Mouse (Mus musculus) spleen, adult 2 months (tissue): ENCODE results near the gene Gpr19. TPM values are rescaled to one million over a fixed set of nuclear protein-coding genes. Genes with fewer than 3 reads are reported as not detected.

ENCODE experiments used
- DNase-seq, 2 experiments: peaks; one replicate each; pipeline versions ENCODE4 v3.0.0 to v3.0.0-alpha.2; 2012 to 2021; ENCODE audit warnings: low spot score in 2 of 2, low read depth in 1 of 2
- H3K27ac ChIP-seq: fragments of 200-500 bp; 2 replicates; pipeline ENCODE4 v1.5.1; 2012; ENCODE audit warnings: low read length, inconsistent platforms; ENCODE audit not compliant: insufficient read depth
- H3K27me3 ChIP-seq: fragments of 200-500 bp; 2 replicates; pipeline ENCODE4 v1.6.1; 2012; ENCODE audit warnings: mild to moderate bottlenecking, moderate library complexity, low read length, inconsistent platforms; ENCODE audit not compliant: control insufficient read depth, insufficient read depth
- H3K36me3 ChIP-seq: fragments of 200-500 bp; 2 replicates; pipeline ENCODE4 v1.6.1; 2012; ENCODE audit warnings: mild to moderate bottlenecking, low read length, inconsistent platforms; ENCODE audit not compliant: control insufficient read depth, insufficient read depth
- H3K4me1 ChIP-seq: fragments of 200-500 bp; 2 replicates; pipeline ENCODE4 v1.6.1; 2011; ENCODE audit warnings: inconsistent platforms; ENCODE audit not compliant: control insufficient read depth, insufficient read depth, insufficient read length
- H3K4me3 ChIP-seq: fragments of 200-500 bp; 2 replicates; pipeline ENCODE4 v1.5.1; 2011; ENCODE audit warnings: mild to moderate bottlenecking, inconsistent platforms; ENCODE audit not compliant: insufficient read depth, insufficient read length; ENCODE audit errors: extremely low read depth
- CTCF ChIP-seq: fragments of 200-500 bp; IDR thresholded peaks from 2 replicates; pipeline ENCODE4 v1.5.1; 2011; ENCODE audit warnings: mild to moderate bottlenecking, inconsistent platforms; ENCODE audit not compliant: insufficient read depth, insufficient read length, insufficient replicate concordance; ENCODE audit errors: extremely low read depth
- POLR2A ChIP-seq: fragments of 200-500 bp; IDR thresholded peaks from 2 replicates; pipeline ENCODE4 v1.6.1; 2011; ENCODE audit warnings: low read depth, low read length, inconsistent platforms
- WGBS: fragments of 180-500 bp; shearing (Covaris S2); methylation state at CpG from one replicate; pipeline ENCODE4 v1.1.7; 2018; 5-methylcytosine and 5-hydroxymethylcytosine counted together
- polyA plus RNA-seq: library from polyadenylated mRNA; depleted of rRNA; stranded (reverse); fragments of >200 nt; gene quantifications from 2 replicates; pipeline ENCODE4 v1.2.3, GENCODE M21; 2012

Gene Gpr19
- polyA plus RNA-seq, 1 experiment, result 6.4 TPM

DNA sequence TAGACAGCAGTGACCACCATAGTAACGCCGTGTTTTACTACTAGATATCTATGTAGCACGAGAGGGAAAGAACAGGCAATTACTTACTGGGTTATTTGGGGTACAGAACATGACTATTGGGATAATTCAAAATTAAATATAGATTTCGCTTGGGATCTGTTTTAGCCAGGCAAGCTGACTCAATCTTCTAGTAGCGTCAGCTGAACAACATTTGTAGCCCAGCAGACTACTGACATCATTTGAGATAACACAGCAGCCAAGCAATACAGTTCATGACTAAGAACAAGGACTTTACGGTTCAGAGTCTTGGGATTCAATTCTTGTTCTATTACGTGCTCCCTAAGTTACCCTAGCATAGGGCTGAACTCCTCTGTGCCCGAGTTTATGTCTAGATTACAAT lies 11.9 kb downstream of the Gpr19 start:
- DNase-seq, result no peak
- no peaks in the 10 kb centered on the region; the same call in 1 of the 2 replicates for H3K36me3 ChIP-seq
- TF ChIP-seq POLR2A (no peak), CTCF (no peak)
- no peaks in the 10 kb centered on the region for H3K4me1 ChIP-seq
- H3K27ac ChIP-seq, result no peak overlapping the region
- no peaks in the 10 kb centered on the region for H3K27me3 ChIP-seq
- H3K4me3 ChIP-seq, result no peak overlapping the region
- 94% methylated on average over 8 of the region's 8 CpGs for WGBS

DNA sequence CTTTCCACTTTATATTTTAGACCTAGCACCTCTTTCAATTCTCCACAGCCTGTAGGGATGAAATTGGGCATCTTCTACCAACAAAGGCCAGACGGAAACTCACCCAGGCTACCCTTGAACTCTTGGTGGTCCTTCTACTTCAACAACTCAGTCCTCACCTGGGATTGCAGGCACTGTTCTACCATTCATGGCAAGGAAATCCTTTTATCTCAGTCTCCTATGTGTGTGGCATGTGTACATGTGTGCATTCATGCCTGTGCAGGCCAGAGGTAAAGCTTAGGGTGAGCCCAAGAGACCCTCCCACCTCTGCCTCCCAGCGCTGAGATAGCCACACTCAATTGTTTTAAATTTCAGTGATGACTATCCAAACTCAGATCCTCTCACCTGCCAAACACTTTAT lies 12.9 kb downstream of the Gpr19 start:
- no peak for DNase-seq
- Histone ChIP-seq H3K27me3 (no peaks in the 10 kb centered on the region), H3K4me1 (no peaks in the 10 kb centered on the region), H3K27ac (no peak overlapping the region), H3K36me3 (no peaks in the 10 kb centered on the region; the same call in 1 of the 2 replicates), H3K4me3 (no peak overlapping the region)
- TF ChIP-seq POLR2A, result no peak
- TF ChIP-seq CTCF, result no peak
- WGBS, result 96% methylated on average over 2 of the region's 2 CpGs

DNA sequence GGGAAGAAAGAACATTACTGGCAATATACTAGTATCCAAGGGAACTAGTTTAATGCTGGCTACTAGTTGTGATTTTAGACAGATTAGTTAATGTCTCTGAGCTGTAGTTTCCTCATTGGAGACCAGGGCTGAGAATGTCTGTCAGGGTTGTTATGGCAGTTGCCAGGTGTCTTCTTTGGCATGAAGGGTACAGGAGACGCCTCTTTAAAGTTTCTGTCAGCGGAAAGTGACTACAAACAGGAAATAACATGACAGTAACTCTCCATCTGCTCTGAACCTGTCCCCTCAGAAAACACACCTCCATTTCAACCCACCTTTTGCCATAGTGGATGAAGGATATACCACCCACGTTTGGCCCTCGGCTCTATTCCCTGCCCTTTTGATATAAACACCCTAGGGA lies 14.7 kb downstream of the Gpr19 start:
- no peak for DNase-seq
- Histone ChIP-seq H3K4me3 (no peak overlapping the region), H3K27me3 (no peaks in the 10 kb centered on the region), H3K36me3 (no peaks in the 10 kb centered on the region; the same call in 1 of the 2 replicates), H3K4me1 (no peaks in the 10 kb centered on the region), H3K27ac (no peak overlapping the region)
- WGBS, result 74% methylated on average over 4 of the region's 4 CpGs
- TF ChIP-seq POLR2A (no peak), CTCF (no peak)

DNA sequence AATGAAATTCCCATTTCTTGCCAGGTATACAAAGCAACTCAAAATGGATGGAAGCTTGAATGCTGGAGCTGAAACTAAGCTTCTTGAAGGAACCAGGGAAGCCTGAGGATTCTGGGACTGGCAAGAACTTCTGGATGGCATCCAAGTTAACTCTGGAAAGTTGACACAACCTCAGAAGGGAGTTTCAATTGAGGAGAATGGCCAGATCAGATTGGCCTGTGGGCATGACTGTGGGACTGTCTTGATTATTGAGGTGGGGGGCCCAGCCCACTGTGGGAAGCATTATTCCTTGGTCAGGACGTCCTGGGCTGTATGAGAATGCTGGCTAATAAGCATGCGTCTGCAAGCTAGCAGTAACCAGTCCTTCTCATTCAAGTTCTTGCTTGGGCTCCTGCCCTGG lies 18.3 kb downstream of the Gpr19 start:
- no peak overlapping the region for H3K4me3 ChIP-seq
- 0 out of 2 replicates have a peak, but pooled peaks cover 2% of the 10 kb centered on the region for H3K36me3 ChIP-seq
- no peak overlapping the region for H3K27ac ChIP-seq
- WGBS, result 93% methylated on average over 2 of the region's 2 CpGs
- no peak for DNase-seq
- H3K27me3 ChIP-seq, result no peaks in the 10 kb centered on the region
- H3K4me1 ChIP-seq, result no peaks in the 10 kb centered on the region
- TF ChIP-seq CTCF, result no peak
- no peak for TF ChIP-seq POLR2A

DNA sequence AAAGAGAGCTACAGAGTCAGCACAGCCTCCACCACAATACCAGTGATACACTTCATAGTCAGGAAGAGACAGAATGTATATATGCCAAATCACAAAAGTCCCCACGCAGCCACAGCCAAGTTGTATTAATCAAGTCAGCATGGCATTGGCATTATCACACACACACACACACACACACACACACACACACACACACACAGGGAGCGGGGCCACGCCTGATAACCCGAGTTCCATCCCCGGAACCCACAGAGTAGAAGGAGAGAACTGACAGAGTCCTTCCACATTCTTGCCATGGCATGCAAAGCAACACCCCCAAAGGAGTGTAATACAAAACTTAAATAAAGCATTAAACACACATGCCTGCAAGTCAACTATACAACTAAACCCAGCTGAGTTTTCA lies 18.8 kb downstream of the Gpr19 start:
- Histone ChIP-seq H3K27me3 (no peaks in the 10 kb centered on the region), H3K36me3 (0 out of 2 replicates have a peak, but pooled peaks cover 2% of the 10 kb centered on the region), H3K4me3 (no peak overlapping the region), H3K27ac (no peak overlapping the region), H3K4me1 (no peaks in the 10 kb centered on the region)
- WGBS, result 74% methylated on average over 5 of the region's 5 CpGs
- DNase-seq, result no peak
- TF ChIP-seq CTCF (no peak), POLR2A (no peak)

DNA sequence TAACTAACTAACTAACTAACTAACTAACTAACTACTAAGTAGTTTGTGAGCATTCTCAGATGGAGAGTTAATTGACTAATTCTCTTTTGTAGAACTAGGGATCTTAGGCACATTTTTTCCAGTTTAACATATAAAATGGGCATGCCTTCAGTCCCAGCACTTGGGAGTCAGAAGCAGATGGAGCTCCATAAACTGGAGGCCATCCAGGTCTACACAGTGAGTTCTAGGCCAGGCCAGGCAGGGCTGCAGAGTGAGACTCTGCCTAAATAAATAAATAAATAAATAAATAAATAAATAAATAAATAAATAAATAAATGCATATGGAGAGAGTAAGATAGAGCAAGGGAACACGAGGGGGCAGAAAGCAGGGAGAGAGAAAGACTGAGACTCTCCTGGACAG lies 20.5 kb downstream of the Gpr19 start:
- DNase-seq, result no peak
- no peak overlapping the region for H3K27ac ChIP-seq
- no peaks in the 10 kb centered on the region for H3K4me1 ChIP-seq
- H3K27me3 ChIP-seq, result no peaks in the 10 kb centered on the region
- TF ChIP-seq POLR2A (no peak), CTCF (no peak)
- WGBS, result 96% methylated on average over 1 of the region's 1 CpGs
- 0 out of 2 replicates have a peak, but pooled peaks cover 2% of the 10 kb centered on the region for H3K36me3 ChIP-seq
- H3K4me3 ChIP-seq, result no peak overlapping the region

DNA sequence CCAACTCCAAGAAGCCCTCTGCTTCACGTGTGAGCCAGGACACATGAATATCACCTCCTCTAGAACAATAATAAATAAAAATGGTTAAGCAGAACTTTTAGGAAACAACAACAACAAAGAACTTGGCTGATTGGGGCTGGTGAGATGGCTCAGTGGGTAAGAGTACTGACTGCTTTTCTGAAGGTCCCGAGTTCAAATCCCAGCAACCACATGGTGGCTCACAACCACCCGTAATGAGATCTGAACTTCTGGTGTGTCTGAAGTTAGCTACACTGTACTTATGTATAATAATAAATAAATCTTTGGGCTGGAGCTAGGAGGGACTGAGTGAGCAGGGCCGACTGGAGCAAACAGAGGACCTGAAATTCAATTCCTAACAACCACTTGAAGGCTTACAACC lies 21.1 kb downstream of the Gpr19 start:
- no peak overlapping the region for H3K27ac ChIP-seq
- H3K36me3 ChIP-seq, result 0 out of 2 replicates have a peak, but pooled peaks cover 2% of the 10 kb centered on the region
- H3K4me1 ChIP-seq, result no peaks in the 10 kb centered on the region
- WGBS, result 90% methylated on average over 4 of the region's 4 CpGs
- H3K4me3 ChIP-seq, result no peak overlapping the region
- no peak for DNase-seq
- no peaks in the 10 kb centered on the region for H3K27me3 ChIP-seq
- TF ChIP-seq CTCF (no peak), POLR2A (no peak)
